Mouse (Mus musculus) hindlimb bud, embryonic 11.5 days (tissue): Measurements from ENCODE around the gene Myo3b.

Experiments
- DNase-seq: peaks from one replicate; pipeline ENCODE4 v3.0.0-alpha.2; 2012; ENCODE audit warnings: low read depth, low spot score; ENCODE audit errors: extremely low spot score

Myo3b gene

GRCm38 (mm10) chr2:70065729-70066300 lies 26.9 kb downstream of the Myo3b start:
- DNase-seq = no peak

- no peak for DNase-seq
Measured at GRCm38 (mm10) chr2:70066338-70067022, 27.6 kb downstream of the Myo3b start.

- no peak for DNase-seq
Measured at GRCm38 (mm10) chr2:70069861-70070260, 30.9 kb downstream of the Myo3b start.

GRCm38 (mm10) chr2:70083444-70084020 lies 44.6 kb downstream of the Myo3b start:
- DNase-seq = no peak

- no peak for DNase-seq
Measured at GRCm38 (mm10) chr2:70091261-70091660, 52.3 kb downstream of the Myo3b start.

- no peak for DNase-seq
Measured at GRCm38 (mm10) chr2:70091801-70092522, 53.0 kb downstream of the Myo3b start.

GRCm38 (mm10) chr2:70092665-70093064 lies 53.7 kb downstream of the Myo3b start:
- no peak for DNase-seq

GRCm38 (mm10) chr2:70094446-70094845 lies 55.5 kb downstream of the Myo3b start:
- DNase-seq = no peak

- DNase-seq = no peak
Measured at GRCm38 (mm10) chr2:70097229-70098095, 58.5 kb downstream of the Myo3b start.

GRCm38 (mm10) chr2:70099459-70099858 lies 60.5 kb downstream of the Myo3b start:
- DNase-seq = no peak

GRCm38 (mm10) chr2:70105286-70106030 lies 66.5 kb downstream of the Myo3b start:
- DNase-seq = no peak

- DNase-seq = no peak
Measured at GRCm38 (mm10) chr2:70109010-70109409, 70.1 kb downstream of the Myo3b start.

- DNase-seq = no peak
Measured at GRCm38 (mm10) chr2:70113798-70114782, 75.2 kb downstream of the Myo3b start.

GRCm38 (mm10) chr2:70118376-70119264 lies 79.7 kb downstream of the Myo3b start:
- no peak for DNase-seq

- no peak for DNase-seq
Measured at GRCm38 (mm10) chr2:70119265-70119663, 80.3 kb downstream of the Myo3b start.

- DNase-seq = no peak
Measured at GRCm38 (mm10) chr2:70126330-70126729, 87.4 kb downstream of the Myo3b start.

- peak; percentile 91 for DNase-seq
Measured at GRCm38 (mm10) chr2:70126783-70127182, 87.9 kb downstream of the Myo3b start.
